Mouse (Mus musculus): ENCODE results near the gene Dus2.

DNA sequence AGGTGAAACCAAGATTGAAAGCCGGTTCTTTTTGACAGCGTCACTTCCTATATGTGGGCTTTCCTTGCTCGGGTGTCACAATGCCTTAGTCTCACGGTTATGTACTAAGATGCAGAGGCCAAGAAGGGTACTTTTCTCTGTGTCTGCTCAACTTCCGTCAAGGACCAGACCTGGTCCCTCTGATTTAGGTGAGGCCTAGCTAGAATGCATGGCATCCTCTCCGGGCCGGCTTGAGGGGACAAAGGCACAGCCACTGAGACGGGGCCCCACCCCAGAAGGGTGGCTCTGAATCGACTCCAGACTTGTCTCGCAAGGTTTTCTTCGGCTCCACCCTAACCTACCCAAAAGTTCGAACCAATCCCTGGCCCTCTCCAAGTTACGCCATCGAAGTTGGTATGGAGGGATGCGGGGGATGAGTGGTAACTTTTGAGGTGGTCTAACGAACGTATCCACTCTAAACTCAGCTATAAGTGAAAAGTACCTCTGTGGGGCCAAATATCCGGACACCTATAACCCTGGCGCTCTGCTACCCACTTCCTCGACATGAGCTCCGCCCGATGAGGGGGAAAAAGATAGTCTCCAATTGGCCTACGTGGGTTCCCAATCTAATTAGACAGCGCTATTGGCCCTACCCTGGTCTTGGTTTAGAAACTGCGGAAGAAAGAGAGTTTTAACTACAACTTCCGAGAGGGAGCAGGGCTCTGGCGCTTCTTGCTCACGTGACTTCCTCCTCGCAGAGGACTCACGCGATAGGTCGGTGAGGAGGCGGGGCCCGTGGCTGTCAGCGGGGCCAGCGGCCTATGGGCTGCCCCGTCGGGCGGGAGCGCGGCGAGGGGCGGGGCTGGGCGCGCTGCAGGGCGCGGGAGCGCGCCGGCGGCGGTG, 67.8 kb downstream of the Dus2 start, which contains the start of gene Nfatc3:
- TF ChIP-seq CTCF (IDR thresholded peaks at IDR 0.05; ENCODE audit: low read depth) (no peak), EP300 (IDR thresholded peaks at IDR 0.05; ENCODE audit: low read depth) (peak; percentile 21; the same call in 1 of the 2 replicates)

Data from liver, embryonic 14.5 days (tissue).